Mouse (Mus musculus): ENCODE data around the gene Axin2. TPM values are rescaled to one million over a fixed set of nuclear protein-coding genes. Genes with fewer than 3 reads are reported as not detected.

Axin2 gene
- polyA plus RNA-seq, 1 experiment from 2014 or later = 5.8 TPM

- no peaks in the 10 kb centered on the region for H3K27me3 ChIP-seq (ENCODE audit: insufficient read depth, low read length)
- H3K27ac ChIP-seq = no peak overlapping the region
- H3K4me3 ChIP-seq (replicated peaks; ENCODE audit: low read depth, low read length) = no peak overlapping the region
- WGBS = 73% methylated on average over 6 of the region's 6 CpGs
- DNase-seq (ENCODE audit: low spot score) (no peak), ATAC-seq (replicated peaks; ENCODE audit: low FRiP score, low read depth) (no peak)
- H3K4me2 ChIP-seq (ENCODE audit: low read length) = no peak overlapping the region
- no peak overlapping the region for H3K9ac ChIP-seq (ENCODE audit: low read depth, low read length)
- peaks cover 12% of the 10 kb centered on the region; the same call in 1 of the 2 replicates for H3K36me3 ChIP-seq (ENCODE audit: insufficient read depth, low read length)
- H3K4me1 ChIP-seq (replicated peaks; ENCODE audit: insufficient read depth, low read length) = peaks cover 19% of the 10 kb centered on the region; the same call in 1 of the 2 replicates
- H3K9me3 ChIP-seq (replicated peaks; ENCODE audit: low read length) = no peaks in the 10 kb centered on the region
- no peak for TF ChIP-seq CTCF (IDR thresholded peaks at IDR 0.05; ENCODE audit: low read depth)
Measured at GRCm38 (mm10) chr11:108929700-108930099, 9.6 kb downstream of the Axin2 start.

GRCm38 (mm10) chr11:108930612-108931011 is 10.5 kb downstream of the Axin2 start:
- DNase-seq (ENCODE audit: low spot score) (no peak), ATAC-seq (replicated peaks; ENCODE audit: low FRiP score, low read depth) (peak; percentile 46)
- no peaks in the 10 kb centered on the region for H3K27me3 ChIP-seq (ENCODE audit: insufficient read depth, low read length)
- H3K27ac ChIP-seq = no peak overlapping the region
- no peak overlapping the region for H3K4me3 ChIP-seq (replicated peaks; ENCODE audit: low read depth, low read length)
- H3K4me2 ChIP-seq (ENCODE audit: low read length) = peak overlapping the region; percentile 15; the same call in 1 of the 2 replicates
- peaks cover 19% of the 10 kb centered on the region; the same call in 1 of the 2 replicates for H3K4me1 ChIP-seq (replicated peaks; ENCODE audit: insufficient read depth, low read length)
- no peak for TF ChIP-seq CTCF (IDR thresholded peaks at IDR 0.05; ENCODE audit: low read depth)
- peaks cover 14% of the 10 kb centered on the region; the same call in 1 of the 2 replicates for H3K36me3 ChIP-seq (ENCODE audit: insufficient read depth, low read length)
- no peaks in the 10 kb centered on the region for H3K9me3 ChIP-seq (replicated peaks; ENCODE audit: low read length)
- WGBS = 64% methylated on average over 2 of the region's 3 CpGs
- no peak overlapping the region for H3K9ac ChIP-seq (ENCODE audit: low read depth, low read length)

GRCm38 (mm10) chr11:108933835-108934234 is 13.7 kb downstream of the Axin2 start:
- Histone ChIP-seq H3K9me3 (replicated peaks; ENCODE audit: low read length) (no peaks in the 10 kb centered on the region), H3K27ac (no peak overlapping the region), H3K9ac (ENCODE audit: low read depth, low read length) (no peak overlapping the region), H3K27me3 (ENCODE audit: insufficient read depth, low read length) (no peaks in the 10 kb centered on the region), H3K4me3 (replicated peaks; ENCODE audit: low read depth, low read length) (no peak overlapping the region), H3K4me1 (replicated peaks; ENCODE audit: insufficient read depth, low read length) (peaks cover 4% of the 10 kb centered on the region; the same call in 1 of the 2 replicates), H3K36me3 (ENCODE audit: insufficient read depth, low read length) (peaks cover 14% of the 10 kb centered on the region; the same call in 1 of the 2 replicates), H3K4me2 (ENCODE audit: low read length) (no peak overlapping the region)
- DNase-seq (ENCODE audit: low spot score) (no peak), ATAC-seq (replicated peaks; ENCODE audit: low FRiP score, low read depth) (no peak)
- 77% methylated on average over 9 of the region's 9 CpGs for WGBS
- no peak for TF ChIP-seq CTCF (IDR thresholded peaks at IDR 0.05; ENCODE audit: low read depth)

GRCm38 (mm10) chr11:108935128-108935868 is 15.1 kb downstream of the Axin2 start:
- peaks cover 14% of the 10 kb centered on the region; the same call in 1 of the 2 replicates for H3K36me3 ChIP-seq (ENCODE audit: insufficient read depth, low read length)
- ATAC-seq (replicated peaks; ENCODE audit: low FRiP score, low read depth) = no peak
- H3K27ac ChIP-seq = no peak overlapping the region
- no peak for TF ChIP-seq CTCF (IDR thresholded peaks at IDR 0.05; ENCODE audit: low read depth)
- no peaks in the 10 kb centered on the region for H3K27me3 ChIP-seq (ENCODE audit: insufficient read depth, low read length)
- no peaks in the 10 kb centered on the region for H3K4me1 ChIP-seq (replicated peaks; ENCODE audit: insufficient read depth, low read length)
- no peak for DNase-seq (ENCODE audit: low spot score)
- H3K9me3 ChIP-seq (replicated peaks; ENCODE audit: low read length) = no peaks in the 10 kb centered on the region
- no peak overlapping the region for H3K9ac ChIP-seq (ENCODE audit: low read depth, low read length)
- no peak overlapping the region for H3K4me3 ChIP-seq (replicated peaks; ENCODE audit: low read depth, low read length)
- H3K4me2 ChIP-seq (ENCODE audit: low read length) = no peak overlapping the region
- 58% methylated on average over 18 of the region's 18 CpGs for WGBS

- no peak overlapping the region for H3K4me3 ChIP-seq (replicated peaks; ENCODE audit: low read depth, low read length)
- WGBS = 53% methylated on average over 18 of the region's 18 CpGs
- H3K9me3 ChIP-seq (replicated peaks; ENCODE audit: low read length) = no peaks in the 10 kb centered on the region
- H3K27me3 ChIP-seq (ENCODE audit: insufficient read depth, low read length) = no peaks in the 10 kb centered on the region
- ATAC-seq (replicated peaks; ENCODE audit: low FRiP score, low read depth) (no peak), DNase-seq (ENCODE audit: low spot score) (no peak)
- peaks cover 11% of the 10 kb centered on the region; the same call in 1 of the 2 replicates for H3K36me3 ChIP-seq (ENCODE audit: insufficient read depth, low read length)
- no peaks in the 10 kb centered on the region for H3K4me1 ChIP-seq (replicated peaks; ENCODE audit: insufficient read depth, low read length)
- H3K27ac ChIP-seq = no peak overlapping the region
- no peak overlapping the region for H3K9ac ChIP-seq (ENCODE audit: low read depth, low read length)
- no peak overlapping the region for H3K4me2 ChIP-seq (ENCODE audit: low read length)
- no peak for TF ChIP-seq CTCF (IDR thresholded peaks at IDR 0.05; ENCODE audit: low read depth)
Measured at GRCm38 (mm10) chr11:108936016-108936792, 16.1 kb downstream of the Axin2 start.

GRCm38 (mm10) chr11:108940655-108941412 is 20.7 kb downstream of the Axin2 start:
- no peak overlapping the region for H3K4me3 ChIP-seq (replicated peaks; ENCODE audit: low read depth, low read length)
- ATAC-seq (replicated peaks; ENCODE audit: low FRiP score, low read depth) (no peak), DNase-seq (ENCODE audit: low spot score) (no peak)
- H3K27ac ChIP-seq = no peak overlapping the region
- no peak overlapping the region for H3K4me2 ChIP-seq (ENCODE audit: low read length)
- H3K9me3 ChIP-seq (replicated peaks; ENCODE audit: low read length) = no peaks in the 10 kb centered on the region
- TF ChIP-seq CTCF (IDR thresholded peaks at IDR 0.05; ENCODE audit: low read depth) = no peak
- H3K27me3 ChIP-seq (ENCODE audit: insufficient read depth, low read length) = no peaks in the 10 kb centered on the region
- H3K36me3 ChIP-seq (ENCODE audit: insufficient read depth, low read length) = peaks cover 28% of the 10 kb centered on the region
- no peaks in the 10 kb centered on the region for H3K4me1 ChIP-seq (replicated peaks; ENCODE audit: insufficient read depth, low read length)
- H3K9ac ChIP-seq (ENCODE audit: low read depth, low read length) = no peak overlapping the region
- 63% methylated on average over 19 of the region's 19 CpGs for WGBS
